Mouse (Mus musculus) cerebellum, adult 11 months (tissue): ENCODE results near the gene Ces3a.
"Not testable (repeated sequence)": the region's sequence is repeated elsewhere in the genome, so short reads cannot be mapped to it uniquely, and the experiment has no call there.

Experiments
- DNase-seq: peaks from one replicate; pipeline ENCODE4 v3.0.0; 2022

The Ces3a gene

GRCm38 (mm10) chr8:105102101-105102785, 53.8 kb downstream of the Ces3a start:
- not testable (repeated sequence) for DNase-seq

GRCm38 (mm10) chr8:105103701-105104100, 55.3 kb downstream of the Ces3a start:
- not testable (repeated sequence) for DNase-seq

- no peak for DNase-seq
Measured at GRCm38 (mm10) chr8:105104220-105104619, 55.8 kb downstream of the Ces3a start.
